Mouse (Mus musculus) right cerebral cortex, postnatal 10 days (tissue): ENCODE measurements around the gene Tmem63b.
A peak's percentile ranks its signal among the peaks of the same experiment; 100 is the strongest.

ENCODE experiments used
- DNase-seq, 2 experiments: peaks; one replicate each; pipeline ENCODE4 v3.0.0; 2021; ENCODE audit warnings: low spot score in 2 of 2

Gene Tmem63b

GRCm38 (mm10) chr17:45686716-45687115 lies at the start of gene Tmem63b:
Tmem63b (minus strand) TSS chr17:45686905.
- DNase-seq: no peak

GRCm38 (mm10) chr17:45735382-45736310 lies 48.9 kb upstream of the Tmem63b start:
- DNase-seq: peak; percentile 90 to 93

- peak; percentile 47 to 55 for DNase-seq
These were observed 48.2 kb upstream of the Tmem63b start for GRCm38 (mm10) chr17:45734881-45735280.

- no peak for DNase-seq
These were observed 47.6 kb upstream of the Tmem63b start for GRCm38 (mm10) chr17:45734333-45734732.

GRCm38 (mm10) chr17:45733735-45734301 lies 47.1 kb upstream of the Tmem63b start, which contains the start of gene 1600014C23Rik:
1600014C23Rik (minus strand) TSS chr17:45733844.
- DNase-seq: peak; percentile 92

- peak; percentile 74 to 84 for DNase-seq
These were observed 46.5 kb upstream of the Tmem63b start for GRCm38 (mm10) chr17:45733038-45733734.

- DNase-seq: peak; percentile 90 to 92
These were observed 44.6 kb upstream of the Tmem63b start for GRCm38 (mm10) chr17:45731172-45731864.

GRCm38 (mm10) chr17:45730696-45731095 lies 44.0 kb upstream of the Tmem63b start:
- DNase-seq: no peak

GRCm38 (mm10) chr17:45729387-45729786 lies 42.7 kb upstream of the Tmem63b start:
- no peak for DNase-seq

GRCm38 (mm10) chr17:45727983-45728723 lies 41.4 kb upstream of the Tmem63b start:
- DNase-seq: no peak

- DNase-seq: no peak
These were observed 40.8 kb upstream of the Tmem63b start for GRCm38 (mm10) chr17:45727481-45727880.

- no peak for DNase-seq
These were observed 39.5 kb upstream of the Tmem63b start for GRCm38 (mm10) chr17:45726249-45726648.

GRCm38 (mm10) chr17:45724574-45724921 lies 37.8 kb upstream of the Tmem63b start:
- no peak for DNase-seq

- peak; percentile 83 to 90 for DNase-seq
These were observed 37.2 kb upstream of the Tmem63b start for GRCm38 (mm10) chr17:45723732-45724573.

- DNase-seq: peak; percentile 83 to 87
These were observed 31.6 kb upstream of the Tmem63b start for GRCm38 (mm10) chr17:45718323-45718722.

- no peak for DNase-seq
These were observed 24.8 kb upstream of the Tmem63b start for GRCm38 (mm10) chr17:45711525-45711924.

GRCm38 (mm10) chr17:45710407-45710806 lies 23.7 kb upstream of the Tmem63b start:
- DNase-seq: no peak

GRCm38 (mm10) chr17:45709829-45710228 lies 23.1 kb upstream of the Tmem63b start:
- no peak for DNase-seq

GRCm38 (mm10) chr17:45708179-45708578 lies 21.5 kb upstream of the Tmem63b start:
- no peak for DNase-seq

- DNase-seq: no peak
These were observed 20.7 kb upstream of the Tmem63b start for GRCm38 (mm10) chr17:45707376-45707775.
